Mouse (Mus musculus) urinary bladder, postnatal 4 days (tissue): Measurements from ENCODE around the gene Fgfr2.
A peak's percentile ranks its signal among the peaks of the same experiment; 100 is the strongest.

Source experiments
- DNase-seq, 2 experiments: peaks; one replicate each; pipeline ENCODE4 v3.0.0; 2021 to 2022; ENCODE audit warnings: low spot score in 2 of 2

The Fgfr2 gene

GRCm38 (mm10) chr7:132722401-132723370 lies 400.5 kb downstream of the Fgfr2 start:
- DNase-seq, result no peak

- DNase-seq, result no peak
These were observed 402.6 kb downstream of the Fgfr2 start for GRCm38 (mm10) chr7:132720562-132720961.

GRCm38 (mm10) chr7:132719570-132719969 lies 403.6 kb downstream of the Fgfr2 start:
- no peak for DNase-seq

- no peak for DNase-seq
These were observed 407.9 kb downstream of the Fgfr2 start for GRCm38 (mm10) chr7:132715259-132715658.

- peak in 1 of 2 experiments; percentile 45 for DNase-seq
These were observed 408.8 kb downstream of the Fgfr2 start for GRCm38 (mm10) chr7:132714236-132714923.

GRCm38 (mm10) chr7:132713483-132714126 lies 409.5 kb downstream of the Fgfr2 start:
- DNase-seq, result no peak

- DNase-seq, result no peak
These were observed 410.2 kb downstream of the Fgfr2 start for GRCm38 (mm10) chr7:132712956-132713355.

- no peak for DNase-seq
These were observed 411.0 kb downstream of the Fgfr2 start for GRCm38 (mm10) chr7:132712044-132712708.

GRCm38 (mm10) chr7:132711579-132711978 lies 411.6 kb downstream of the Fgfr2 start:
- DNase-seq, result no peak

- DNase-seq, result no peak
These were observed 418.0 kb downstream of the Fgfr2 start for GRCm38 (mm10) chr7:132705130-132705529.

GRCm38 (mm10) chr7:132704310-132704875 lies 418.8 kb downstream of the Fgfr2 start:
- DNase-seq, result no peak

- DNase-seq, result no peak
These were observed 419.4 kb downstream of the Fgfr2 start for GRCm38 (mm10) chr7:132703515-132704309.

- DNase-seq, result no peak
These were observed 420.6 kb downstream of the Fgfr2 start for GRCm38 (mm10) chr7:132702492-132703070.

GRCm38 (mm10) chr7:132702024-132702423 lies 421.1 kb downstream of the Fgfr2 start:
- DNase-seq, result no peak

- DNase-seq, result no peak
These were observed 421.7 kb downstream of the Fgfr2 start for GRCm38 (mm10) chr7:132701412-132701811.

GRCm38 (mm10) chr7:132700107-132700506 lies 423.0 kb downstream of the Fgfr2 start:
- DNase-seq, result no peak

GRCm38 (mm10) chr7:132699639-132700038 lies 423.5 kb downstream of the Fgfr2 start:
- no peak for DNase-seq

- no peak for DNase-seq
These were observed 424.0 kb downstream of the Fgfr2 start for GRCm38 (mm10) chr7:132699165-132699564.

- no peak for DNase-seq
These were observed 424.4 kb downstream of the Fgfr2 start for GRCm38 (mm10) chr7:132698737-132699136.

- no peak for DNase-seq
These were observed 425.8 kb downstream of the Fgfr2 start for GRCm38 (mm10) chr7:132697258-132697796.
